Mouse (Mus musculus) stomach, embryonic 15.5 days (tissue): ENCODE results near the gene Tmem37. TPM values are rescaled to one million over a fixed set of nuclear protein-coding genes. Genes with fewer than 3 reads are reported as not detected.

ENCODE experiments used
- ATAC-seq: fragments of 200-750 bp; cut with Nextera tagmentation; 2 replicates; pipeline ENCODE4 v1.8.0; 2017; ENCODE audit warnings: low read depth, moderate number of reproducible peaks, moderate TSS enrichment; ENCODE audit not compliant: insufficient read depth, low FRiP score
- H3K27ac ChIP-seq: fragments of 300-500 bp; sonication (generic); 2 replicates; pipeline ENCODE4 v1.5.1; 2015; ENCODE audit warnings: mild to moderate bottlenecking, inconsistent platforms
- H3K27me3 ChIP-seq: fragments of 300-500 bp; sonication (generic); replicated peaks from 2 replicates; pipeline ENCODE4 v1.6.1; 2015; ENCODE audit warnings: inconsistent platforms
- H3K36me3 ChIP-seq: fragments of 300-500 bp; sonication (generic); 2 replicates; pipeline ENCODE4 v1.6.1; 2015; ENCODE audit warnings: inconsistent platforms
- H3K4me1 ChIP-seq: fragments of 300-500 bp; sonication (generic); 2 replicates; pipeline ENCODE4 v1.6.1; 2015; ENCODE audit warnings: inconsistent platforms
- H3K4me2 ChIP-seq: fragments of 300-500 bp; sonication (generic); 2 replicates; pipeline ENCODE4 v1.6.1; 2015; ENCODE audit warnings: mild to moderate bottlenecking, inconsistent platforms
- H3K4me3 ChIP-seq: fragments of 300-500 bp; sonication (generic); replicated peaks from 2 replicates; pipeline ENCODE4 v1.5.1; 2015; ENCODE audit warnings: inconsistent platforms
- H3K9ac ChIP-seq: fragments of 300-500 bp; sonication (generic); 2 replicates; pipeline ENCODE4 v1.6.1; 2015; ENCODE audit warnings: inconsistent platforms
- H3K9me3 ChIP-seq: fragments of 300-500 bp; sonication (generic); 2 replicates; pipeline ENCODE4 v1.6.1; 2016; ENCODE audit warnings: inconsistent platforms
- WGBS: fragments of 180-500 bp; shearing (Covaris S2); methylation state at CpG from one replicate; pipeline ENCODE4 v1.1.7; 2015; 5-methylcytosine and 5-hydroxymethylcytosine counted together
- polyA plus RNA-seq: library from polyadenylated mRNA; unstranded; fragments of >200 nt; fragmentation: Nextera tagmentation; extraction: Ambion mirVana; gene quantifications from 2 replicates; pipeline ENCODE4 v1.2.1, GENCODE M21; 2015

Tmem37 gene
- polyA plus RNA-seq, 1 experiment from 2014 or later, result 23.9 TPM

GRCm38 (mm10) chr1:120070168-120070567, 3.7 kb downstream of the Tmem37 start:
- Histone ChIP-seq H3K4me2 (no peak overlapping the region), H3K9me3 (no peaks in the 10 kb centered on the region), H3K4me3 (no peak overlapping the region), H3K36me3 (no peaks in the 10 kb centered on the region), H3K27me3 (0 out of 2 replicates have a peak, but pooled peaks cover 3% of the 10 kb centered on the region), H3K27ac (no peak overlapping the region), H3K4me1 (peaks cover 20% of the 10 kb centered on the region; the same call in 1 of the 2 replicates), H3K9ac (no peak overlapping the region)
- ATAC-seq, result no peak
- 54% methylated on average over 6 of the region's 6 CpGs for WGBS

DNA sequence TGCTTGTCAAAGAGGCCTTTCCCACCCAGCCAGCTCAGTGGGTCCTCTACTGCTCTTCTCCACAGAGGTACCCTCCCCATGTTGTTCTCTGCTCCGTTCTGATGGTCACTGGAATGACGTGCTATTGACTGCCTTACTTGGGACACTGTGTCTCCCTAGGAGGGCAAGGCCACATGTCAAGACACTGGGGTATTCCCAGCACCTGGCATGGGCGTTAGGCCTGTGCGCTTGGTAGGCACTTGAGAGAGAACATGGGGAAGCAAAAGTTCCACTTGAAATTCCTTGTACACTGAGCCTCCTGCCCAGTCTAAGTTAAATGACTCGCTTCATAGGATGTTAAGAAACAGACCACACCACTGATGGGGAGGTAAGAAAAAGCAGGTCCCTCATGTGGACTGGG, 4.8 kb downstream of the Tmem37 start:
- ATAC-seq, result no peak

GRCm38 (mm10) chr1:120066625-120067024, 7.2 kb downstream of the Tmem37 start:
- no peak overlapping the region for H3K4me2 ChIP-seq
- H3K4me3 ChIP-seq, result no peak overlapping the region
- H3K4me1 ChIP-seq, result peaks cover 4% of the 10 kb centered on the region; the same call in 1 of the 2 replicates
- no peaks in the 10 kb centered on the region for H3K36me3 ChIP-seq
- no peaks in the 10 kb centered on the region for H3K27me3 ChIP-seq
- no peak overlapping the region for H3K27ac ChIP-seq
- no peak for ATAC-seq
- 68% methylated on average over 3 of the region's 3 CpGs for WGBS
- no peaks in the 10 kb centered on the region for H3K9me3 ChIP-seq
- H3K9ac ChIP-seq, result no peak overlapping the region

More for the DNA sequence above, 4.8 kb downstream of the Tmem37 start:
- Histone ChIP-seq H3K9ac (no peak overlapping the region), H3K4me3 (no peak overlapping the region), H3K27ac (no peak overlapping the region), H3K4me2 (no peak overlapping the region), H3K36me3 (no peaks in the 10 kb centered on the region), H3K9me3 (no peaks in the 10 kb centered on the region), H3K4me1 (peaks cover 16% of the 10 kb centered on the region; the same call in 1 of the 2 replicates), H3K27me3 (no peaks in the 10 kb centered on the region)
- WGBS, result 83% methylated on average over 5 of the region's 5 CpGs

DNA sequence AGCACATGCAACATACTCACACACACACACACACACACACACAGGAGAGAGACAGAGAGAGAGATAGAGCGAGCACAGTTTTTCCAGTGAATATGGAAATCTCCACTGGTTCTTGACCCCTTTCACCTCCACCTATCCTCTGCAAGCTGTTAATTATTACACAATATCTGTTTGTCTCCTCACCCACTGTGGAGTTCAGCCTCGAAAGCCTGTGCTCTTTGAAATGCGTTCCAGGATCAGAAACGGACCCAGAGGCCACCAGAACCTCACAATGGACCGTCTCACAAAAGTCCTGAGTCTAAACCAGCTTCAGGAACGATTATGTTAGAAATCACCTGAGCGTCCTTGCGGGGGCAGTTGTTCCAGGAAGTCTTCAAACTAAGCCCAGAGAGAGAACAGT, 7.7 kb downstream of the Tmem37 start:
- no peak for ATAC-seq
- no peak overlapping the region for H3K4me2 ChIP-seq
- H3K27ac ChIP-seq, result no peak overlapping the region
- peaks cover 4% of the 10 kb centered on the region; the same call in 1 of the 2 replicates for H3K4me1 ChIP-seq
- H3K36me3 ChIP-seq, result no peaks in the 10 kb centered on the region
- no peak overlapping the region for H3K4me3 ChIP-seq
- no peaks in the 10 kb centered on the region for H3K9me3 ChIP-seq
- 64% methylated on average over 8 of the region's 8 CpGs for WGBS
- H3K9ac ChIP-seq, result no peak overlapping the region
- no peaks in the 10 kb centered on the region for H3K27me3 ChIP-seq

DNA sequence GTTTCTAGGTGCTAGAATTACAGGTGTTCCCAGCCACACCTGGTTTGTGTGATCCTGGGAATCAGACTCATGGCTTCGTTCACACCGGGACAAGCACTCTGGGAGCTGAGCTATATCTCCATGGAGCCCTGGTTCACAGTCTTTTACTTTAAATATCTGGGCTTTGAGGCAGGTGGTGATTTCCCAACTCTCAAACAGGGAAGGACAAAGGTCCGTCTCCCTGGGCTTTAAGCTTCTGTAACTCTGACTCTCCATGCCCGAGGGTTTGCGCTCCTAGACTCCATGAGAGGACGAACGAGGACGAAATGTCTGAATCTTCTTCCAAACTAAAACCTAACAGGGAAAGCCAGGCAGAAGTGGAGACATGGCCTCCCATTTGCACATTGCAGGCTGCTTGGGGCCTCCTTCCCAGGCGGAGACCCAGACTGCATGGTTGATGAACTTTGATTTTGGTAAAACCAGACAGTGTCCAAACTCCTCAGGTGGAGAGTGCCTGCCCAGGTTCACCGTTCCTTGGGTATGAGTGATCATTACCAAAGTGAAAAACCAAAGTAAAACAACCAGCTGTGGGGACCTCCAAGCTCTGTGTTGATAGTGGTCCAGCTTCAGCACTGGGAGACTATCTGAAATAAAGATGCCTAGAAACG, 9.7 kb downstream of the Tmem37 start:
- no peak overlapping the region for H3K27ac ChIP-seq
- no peaks in the 10 kb centered on the region for H3K9me3 ChIP-seq
- no peak overlapping the region for H3K4me2 ChIP-seq
- H3K9ac ChIP-seq, result no peak overlapping the region
- peaks cover 4% of the 10 kb centered on the region; the same call in 1 of the 2 replicates for H3K4me1 ChIP-seq
- WGBS, result 84% methylated on average over 11 of the region's 11 CpGs
- no peak for ATAC-seq
- H3K27me3 ChIP-seq, result no peaks in the 10 kb centered on the region
- H3K4me3 ChIP-seq, result no peak overlapping the region
- no peaks in the 10 kb centered on the region for H3K36me3 ChIP-seq

- no peak for ATAC-seq
Observed at GRCm38 (mm10) chr1:120062231-120062630, 11.6 kb downstream of the Tmem37 start.

GRCm38 (mm10) chr1:120060687-120061086, 13.2 kb downstream of the Tmem37 start:
- Histone ChIP-seq H3K27me3 (no peaks in the 10 kb centered on the region), H3K27ac (no peak overlapping the region), H3K36me3 (no peaks in the 10 kb centered on the region), H3K4me2 (no peak overlapping the region), H3K4me1 (0 out of 2 replicates have a peak, but pooled peaks cover 4% of the 10 kb centered on the region), H3K4me3 (no peak overlapping the region), H3K9me3 (no peaks in the 10 kb centered on the region), H3K9ac (no peak overlapping the region)
- WGBS, result 74% methylated on average over 5 of the region's 5 CpGs
- no peak for ATAC-seq

More at GRCm38 (mm10) chr1:120062231-120062630, 11.6 kb downstream of the Tmem37 start:
- Histone ChIP-seq H3K36me3 (no peaks in the 10 kb centered on the region), H3K9me3 (no peaks in the 10 kb centered on the region), H3K4me3 (no peak overlapping the region), H3K4me1 (peaks cover 4% of the 10 kb centered on the region; the same call in 1 of the 2 replicates), H3K4me2 (no peak overlapping the region), H3K27me3 (no peaks in the 10 kb centered on the region), H3K9ac (no peak overlapping the region), H3K27ac (no peak overlapping the region)
- 85% methylated on average over 7 of the region's 7 CpGs for WGBS

DNA sequence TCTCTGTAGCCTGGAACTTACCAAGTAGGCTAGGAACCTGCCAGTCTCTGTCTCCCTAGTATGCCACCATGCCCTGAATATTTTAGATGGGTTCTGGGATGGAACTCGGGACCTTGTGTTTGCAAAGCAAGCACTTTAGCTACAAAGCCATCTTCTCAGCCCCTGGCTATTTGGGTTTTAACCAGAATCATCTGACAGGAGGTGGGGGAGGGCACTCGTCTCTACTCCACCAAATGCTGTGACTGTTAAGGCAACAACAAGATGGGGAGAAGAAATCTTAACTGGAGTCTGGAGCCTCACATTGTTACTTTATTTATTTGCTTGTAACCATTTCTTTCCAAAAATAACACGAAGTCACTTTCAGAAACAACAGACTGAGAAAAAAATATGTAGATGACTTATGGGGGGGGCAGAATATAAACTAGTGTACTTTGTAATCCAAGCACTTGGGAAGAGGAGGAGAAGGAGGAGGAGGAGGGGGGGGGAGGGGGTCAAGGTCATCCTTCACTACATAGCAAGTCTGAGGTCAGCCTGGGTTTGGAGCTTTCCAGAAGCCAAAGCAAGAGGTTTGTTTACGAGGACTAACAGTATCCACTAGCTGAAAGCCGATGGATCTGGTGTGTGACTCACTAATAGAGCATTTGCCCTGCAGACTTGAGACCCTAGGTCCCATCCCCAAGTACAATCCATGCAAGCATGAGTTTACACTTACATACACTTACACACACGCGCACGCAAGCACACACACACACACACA, 16.0 kb downstream of the Tmem37 start:
- Histone ChIP-seq H3K27ac (no peak overlapping the region), H3K4me2 (no peak overlapping the region)
- ATAC-seq, result no peak

DNA sequence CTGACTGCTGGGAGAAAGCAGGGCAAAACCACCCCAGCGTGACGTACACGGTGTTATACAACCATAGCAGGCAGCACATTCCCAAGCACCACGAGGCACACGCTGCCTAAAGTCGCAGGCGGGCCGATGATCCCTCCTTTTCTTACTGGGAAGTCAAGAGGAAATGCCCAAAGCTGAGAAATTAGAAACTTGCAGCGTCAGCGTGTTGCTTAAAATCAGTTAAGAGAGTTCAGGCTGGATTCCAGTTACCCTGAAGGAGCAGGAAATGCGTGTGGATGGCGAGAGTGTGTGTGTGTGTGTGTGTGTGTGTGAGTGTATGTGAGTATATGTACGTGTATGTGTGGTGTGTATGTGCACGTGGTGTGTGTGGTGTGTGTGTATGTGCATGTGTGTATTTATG, 16.8 kb downstream of the Tmem37 start:
- Histone ChIP-seq H3K9ac (no peak overlapping the region), H3K27me3 (no peaks in the 10 kb centered on the region), H3K9me3 (no peaks in the 10 kb centered on the region), H3K4me2 (no peak overlapping the region), H3K36me3 (no peaks in the 10 kb centered on the region), H3K4me1 (0 out of 2 replicates have a peak, but pooled peaks cover 3% of the 10 kb centered on the region), H3K4me3 (no peak overlapping the region), H3K27ac (no peak overlapping the region)
- 49% methylated on average over 14 of the region's 14 CpGs for WGBS
- ATAC-seq, result no peak; the same call in 1 of the 2 replicates

More for the DNA sequence above, 16.0 kb downstream of the Tmem37 start:
- Histone ChIP-seq H3K4me1 (0 out of 2 replicates have a peak, but pooled peaks cover 3% of the 10 kb centered on the region), H3K36me3 (no peaks in the 10 kb centered on the region), H3K9ac (no peak overlapping the region), H3K9me3 (no peaks in the 10 kb centered on the region), H3K27me3 (no peaks in the 10 kb centered on the region), H3K4me3 (no peak overlapping the region)
- WGBS, result 60% methylated on average over 8 of the region's 8 CpGs

DNA sequence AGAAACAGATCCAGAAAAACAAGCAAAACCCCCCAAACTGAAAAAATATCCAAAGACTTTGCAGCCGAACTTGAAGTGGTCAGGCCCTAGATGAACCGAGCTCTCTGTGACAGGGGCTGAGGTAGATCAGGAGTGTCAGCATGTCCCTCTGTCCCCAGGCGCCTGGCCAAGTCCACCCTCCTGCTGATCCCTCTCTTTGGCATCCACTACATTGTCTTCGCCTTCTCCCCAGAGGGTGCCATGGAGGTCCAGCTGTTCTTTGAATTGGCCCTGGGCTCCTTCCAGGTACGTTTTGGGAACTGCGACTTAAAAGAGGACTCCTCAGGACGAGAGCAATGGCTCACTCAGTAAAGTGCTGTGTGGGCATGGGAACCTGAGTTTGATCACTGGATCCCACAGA, 17.6 kb downstream of the Tmem37 start:
- no peak overlapping the region for H3K27ac ChIP-seq
- H3K36me3 ChIP-seq, result no peaks in the 10 kb centered on the region
- H3K9ac ChIP-seq, result no peak overlapping the region
- no peaks in the 10 kb centered on the region for H3K9me3 ChIP-seq
- ATAC-seq, result no peak
- H3K4me2 ChIP-seq, result no peak overlapping the region
- 0 out of 2 replicates have a peak, but pooled peaks cover 3% of the 10 kb centered on the region for H3K4me1 ChIP-seq
- no peaks in the 10 kb centered on the region for H3K27me3 ChIP-seq
- 70% methylated on average over 7 of the region's 7 CpGs for WGBS
- H3K4me3 ChIP-seq, result no peak overlapping the region

DNA sequence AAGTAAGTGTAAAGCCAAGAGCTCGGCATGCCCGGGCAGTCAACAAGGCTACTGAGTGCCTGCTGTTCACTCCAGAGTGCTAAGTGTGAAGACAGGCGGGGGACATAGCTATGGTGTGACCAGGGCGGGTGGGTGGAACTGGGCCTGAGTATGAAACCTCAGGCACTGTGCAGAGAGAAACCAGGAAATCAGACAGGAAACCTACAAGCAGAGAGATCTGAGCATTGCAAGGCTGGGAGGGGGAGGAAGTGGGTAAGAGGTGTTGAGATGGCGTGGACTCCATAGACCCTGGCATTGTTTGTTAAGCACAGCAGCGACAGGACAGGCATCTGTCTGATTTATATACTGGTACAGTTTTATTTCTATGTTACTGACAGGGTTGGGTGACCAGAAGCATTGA, 18.4 kb downstream of the Tmem37 start:
- H3K27me3 ChIP-seq, result no peaks in the 10 kb centered on the region
- no peaks in the 10 kb centered on the region for H3K36me3 ChIP-seq
- H3K4me3 ChIP-seq, result no peak overlapping the region
- 69% methylated on average over 6 of the region's 6 CpGs for WGBS
- H3K27ac ChIP-seq, result no peak overlapping the region
- H3K4me1 ChIP-seq, result 0 out of 2 replicates have a peak, but pooled peaks cover 3% of the 10 kb centered on the region
- no peak overlapping the region for H3K9ac ChIP-seq
- H3K9me3 ChIP-seq, result no peaks in the 10 kb centered on the region
- H3K4me2 ChIP-seq, result no peak overlapping the region
- ATAC-seq, result no peak

DNA sequence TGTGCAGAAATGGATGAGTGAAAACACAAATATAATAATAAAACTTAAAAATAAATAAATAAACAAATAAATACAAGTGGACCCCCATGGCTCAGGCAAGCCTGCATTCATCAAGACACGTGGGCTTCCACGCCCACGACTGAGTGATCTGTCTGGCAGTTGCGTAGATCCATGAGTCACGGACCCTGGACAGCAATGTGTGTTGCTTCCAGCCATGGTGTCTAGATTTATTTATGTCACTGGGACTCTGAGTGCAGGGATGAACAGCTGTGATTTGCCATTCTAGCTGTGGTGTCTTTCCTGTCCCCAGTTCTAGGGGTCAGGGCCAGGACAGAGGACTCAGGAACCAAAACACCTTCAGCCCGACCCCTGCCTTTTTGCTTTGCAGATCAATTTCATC, 18.9 kb downstream of the Tmem37 start:
- no peak overlapping the region for H3K9ac ChIP-seq
- no peak overlapping the region for H3K27ac ChIP-seq
- H3K4me1 ChIP-seq, result 0 out of 2 replicates have a peak, but pooled peaks cover 3% of the 10 kb centered on the region
- 72% methylated on average over 6 of the region's 6 CpGs for WGBS
- H3K27me3 ChIP-seq, result no peaks in the 10 kb centered on the region
- H3K4me3 ChIP-seq, result no peak overlapping the region
- H3K4me2 ChIP-seq, result no peak overlapping the region
- H3K9me3 ChIP-seq, result no peaks in the 10 kb centered on the region
- ATAC-seq, result no peak
- no peaks in the 10 kb centered on the region for H3K36me3 ChIP-seq
